Mouse (Mus musculus): ENCODE measurements at regions not wholly inside any gene's neighbourhood (a gene's known extent, or its start where the extent isn't known, plus 50 kb on each side); places are given as distances from the start of the nearest gene placed in this dataset.
"Not testable (repeated sequence)": the region's sequence is repeated elsewhere in the genome, so short reads cannot be mapped to it uniquely, and the experiment has no call there.

DNA sequence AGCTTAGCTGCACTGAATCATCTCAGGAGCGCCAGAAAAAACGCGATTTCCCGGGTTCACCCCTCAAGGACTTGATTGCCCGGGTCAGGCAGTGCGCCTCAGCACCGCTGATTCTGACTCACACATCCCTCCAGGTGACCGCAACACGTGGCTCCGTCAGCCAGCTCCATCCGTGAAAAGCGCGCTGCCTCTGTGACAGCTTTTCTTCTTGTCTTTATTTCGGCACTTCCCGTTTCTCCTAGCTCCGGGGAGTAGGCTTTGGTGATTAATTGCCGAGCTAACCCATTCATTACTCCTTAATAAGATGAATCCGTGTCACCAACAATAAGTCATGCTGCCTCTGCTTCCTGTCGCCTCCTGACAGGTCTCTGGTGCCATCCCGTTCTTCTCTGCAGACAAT lies 108.6 kb downstream of the Katnal1 start:
- peak; percentile 17 to 33 for DNase-seq (ENCODE audit: low spot score in 2 of 2)

DNA sequence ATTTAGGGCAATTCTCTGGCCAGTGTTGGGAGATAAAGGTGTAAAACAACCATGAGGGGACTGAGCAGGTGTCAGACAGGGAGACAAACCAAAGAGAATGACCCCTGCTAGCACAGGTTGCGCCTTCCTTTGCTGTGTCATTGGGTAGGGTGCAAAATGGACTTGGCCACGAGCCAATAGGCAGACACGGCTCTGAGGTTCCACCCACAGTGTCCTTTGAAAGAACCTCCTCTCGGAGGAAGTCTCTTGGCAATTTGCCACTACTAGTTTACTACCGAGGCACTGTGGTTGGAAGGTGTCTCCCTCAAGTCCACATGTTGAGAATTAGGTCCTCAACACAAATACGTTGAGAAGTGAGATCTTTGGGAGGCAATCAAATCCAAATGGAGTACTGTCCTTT lies 109.7 kb downstream of the Katnal1 start:
- no peak for DNase-seq (ENCODE audit: low spot score in 2 of 2)

DNA sequence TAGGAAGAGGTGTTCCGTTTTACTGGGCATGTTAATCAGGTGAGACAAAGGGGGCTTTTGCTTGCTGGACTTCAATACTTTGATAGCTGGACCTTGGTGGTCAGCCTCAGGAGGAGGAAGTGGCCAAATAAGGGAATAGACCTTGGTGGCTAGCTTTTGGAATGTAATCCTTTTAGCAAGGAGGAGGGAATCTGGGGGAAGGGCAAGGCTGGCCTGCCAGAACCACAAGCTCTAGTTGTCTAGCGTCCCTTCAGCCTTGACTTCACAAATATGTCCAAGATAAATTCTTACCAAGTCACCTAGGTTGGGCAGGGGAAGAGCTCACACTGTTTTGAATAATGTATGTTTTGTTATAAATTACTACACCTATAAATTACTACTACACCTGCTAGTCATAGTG lies 110.4 kb downstream of the Katnal1 start:
- no peak for DNase-seq (ENCODE audit: low spot score in 2 of 2)

DNA sequence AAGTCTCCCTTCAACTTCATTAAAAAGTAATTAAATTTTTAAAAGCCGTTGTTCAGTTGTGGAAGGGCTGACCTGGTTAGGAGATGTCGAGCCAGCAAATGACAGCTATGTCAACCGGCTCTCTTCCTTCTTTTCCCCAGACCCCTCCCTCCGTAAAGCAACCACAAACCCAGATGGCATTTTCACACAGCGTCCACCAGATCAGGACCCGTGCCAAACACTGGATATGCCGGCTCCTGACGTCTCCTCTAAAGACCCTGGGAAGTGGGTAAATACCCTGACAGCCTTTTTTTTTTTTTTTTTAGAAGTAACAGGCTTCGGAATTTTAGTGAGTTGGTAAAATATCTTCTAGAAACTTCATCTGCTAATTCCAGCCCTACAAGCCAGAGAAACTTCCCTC lies 116.3 kb downstream of the Katnal1 start:
- DNase-seq (ENCODE audit: low spot score in 2 of 2) = no peak

DNA sequence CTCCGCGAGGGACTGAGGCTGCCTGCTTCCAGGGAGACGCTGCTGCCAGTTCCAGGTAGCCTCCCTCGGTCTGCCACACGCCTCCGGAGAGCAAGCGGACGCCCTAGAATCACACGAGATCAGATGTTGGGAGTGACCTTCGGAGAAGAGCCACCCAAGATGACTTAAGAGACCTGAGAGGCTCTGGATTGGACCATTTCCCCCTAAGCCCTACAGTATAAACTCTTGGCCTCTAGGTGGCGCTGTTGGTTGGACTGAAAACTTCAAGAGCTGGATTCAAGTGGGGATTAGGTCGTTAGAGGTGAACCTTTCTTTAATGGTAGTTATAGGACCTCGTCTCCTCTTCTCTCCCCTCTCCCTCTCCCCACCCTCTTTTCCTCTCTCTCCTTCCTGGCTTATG lies 117.1 kb downstream of the Katnal1 start:
- DNase-seq (ENCODE audit: low spot score in 2 of 2) = peak; percentile 64 to 76

DNA sequence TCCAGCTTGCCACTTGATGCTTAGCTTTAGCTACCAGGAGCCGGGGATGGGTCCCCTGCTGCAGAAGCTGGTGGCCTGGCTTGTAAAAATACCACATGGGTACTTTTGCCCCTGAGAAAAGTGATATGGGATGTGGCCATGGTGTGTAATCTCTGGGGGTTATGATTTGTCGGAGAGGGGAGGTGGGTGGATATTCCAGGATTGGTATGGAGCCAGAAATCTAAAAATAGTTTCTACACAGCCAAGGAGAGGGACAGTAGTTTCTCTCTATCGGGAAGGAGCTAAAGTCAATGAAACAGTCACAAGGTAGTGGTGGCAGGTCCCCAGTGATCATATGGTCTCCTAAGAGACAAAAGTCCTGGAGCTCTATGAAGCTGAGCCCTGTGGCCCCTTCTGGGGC lies 119.6 kb downstream of the Katnal1 start:
- no peak for DNase-seq (ENCODE audit: low spot score in 2 of 2)

DNA sequence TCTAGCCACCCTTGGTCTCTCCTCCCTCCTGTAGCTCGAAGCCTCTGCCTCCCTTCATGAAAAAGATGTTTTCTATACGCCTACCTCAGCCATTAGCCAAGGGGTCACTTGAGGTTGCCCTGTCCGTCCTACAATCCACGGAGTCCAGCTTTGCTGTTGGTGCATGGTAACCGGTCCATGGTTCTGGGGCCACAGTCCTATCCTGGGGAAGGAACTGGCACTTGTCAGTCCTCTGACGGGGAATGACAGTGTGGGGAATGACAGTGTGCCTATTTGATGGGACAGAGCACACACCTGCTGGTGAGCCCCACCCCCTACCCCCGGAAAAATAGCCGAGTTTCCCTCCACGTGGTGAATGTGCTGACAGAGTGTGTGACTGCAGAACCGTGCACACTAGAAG lies 120.1 kb downstream of the Katnal1 start:
- peak in 1 of 2 experiments; percentile 8 for DNase-seq (ENCODE audit: low spot score in 2 of 2)

DNA sequence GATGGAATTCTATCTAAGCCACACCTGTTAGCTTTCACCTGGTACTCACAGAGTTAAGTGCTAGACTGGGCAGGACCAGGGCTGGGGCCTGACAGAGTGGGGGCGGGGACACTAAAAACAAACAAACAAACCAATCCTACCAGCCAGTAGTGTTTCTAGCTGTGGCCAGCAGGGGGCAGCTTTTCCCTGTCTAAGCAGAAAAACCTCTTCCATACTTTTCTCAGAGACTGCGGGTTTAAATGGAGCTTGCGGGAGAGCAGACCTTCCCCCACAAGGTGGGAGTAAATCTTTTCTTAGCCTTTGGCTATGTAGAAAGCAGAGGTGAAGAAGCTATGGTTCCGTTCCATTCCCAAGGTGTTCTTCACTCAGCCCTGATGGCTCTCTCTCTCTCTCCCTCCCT lies 120.7 kb downstream of the Katnal1 start:
- peak; percentile 71 to 73 for DNase-seq (ENCODE audit: low spot score in 2 of 2)

DNA sequence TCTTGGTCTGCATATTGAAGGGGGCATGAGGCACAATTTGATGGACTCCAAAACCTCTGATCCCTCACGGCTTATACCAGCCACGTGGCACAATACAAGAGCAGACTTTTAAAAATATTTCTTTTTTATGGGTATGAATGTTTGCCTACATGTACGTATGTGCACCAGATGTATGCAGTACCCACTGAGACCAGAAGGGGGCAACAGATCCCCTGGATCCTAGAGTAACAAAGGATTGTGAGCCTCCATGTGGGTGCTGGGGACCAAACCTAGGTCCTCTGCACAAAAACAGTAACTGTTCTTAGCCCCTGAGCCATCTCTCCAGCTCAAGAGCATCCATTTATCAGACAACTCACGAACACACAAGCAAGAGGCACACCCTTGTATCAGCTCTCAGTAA lies 121.5 kb downstream of the Katnal1 start:
- no peak for DNase-seq (ENCODE audit: low spot score in 2 of 2)

DNA sequence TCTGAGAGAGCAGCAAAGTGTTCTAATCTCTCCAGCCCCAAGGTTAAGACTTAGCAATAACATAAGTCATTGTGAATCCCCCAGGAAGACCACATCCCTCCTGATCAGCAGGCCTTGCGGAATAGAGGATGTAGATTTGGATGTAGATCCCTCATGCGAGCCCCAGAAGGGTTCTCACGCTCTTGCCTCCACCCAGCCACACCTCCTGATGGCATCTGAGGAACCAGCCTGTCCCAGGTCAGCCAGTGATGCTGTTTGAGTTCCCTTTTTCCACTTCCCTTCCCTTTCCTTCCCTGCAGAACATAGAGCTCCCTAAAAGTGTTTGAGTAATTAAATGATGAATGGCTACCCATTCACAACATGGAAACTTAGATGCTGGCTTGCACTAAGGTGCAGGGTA lies 124.1 kb downstream of the Katnal1 start:
- no peak for DNase-seq (ENCODE audit: low spot score in 2 of 2)

DNA sequence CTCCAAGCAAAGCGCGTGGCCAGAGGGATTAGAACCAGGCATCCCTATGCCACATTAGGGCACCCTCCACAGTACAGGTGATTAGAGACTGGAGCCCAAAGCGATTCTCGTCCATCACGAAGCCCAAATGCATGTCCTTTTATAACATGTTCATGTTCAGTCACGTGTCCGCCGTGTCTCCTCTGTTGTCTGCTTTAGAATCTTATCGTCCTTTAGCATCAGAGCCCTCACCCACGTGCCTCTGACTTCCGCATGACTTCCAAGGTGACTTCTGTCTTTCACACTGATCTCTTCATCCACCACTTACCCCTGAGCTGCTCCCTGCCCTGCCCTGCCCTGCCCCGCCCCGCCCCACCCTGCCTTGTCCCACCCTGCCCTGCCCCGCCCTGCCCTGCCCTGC lies 125.3 kb downstream of the Katnal1 start:
- no peak for DNase-seq (ENCODE audit: low spot score in 2 of 2)

DNA sequence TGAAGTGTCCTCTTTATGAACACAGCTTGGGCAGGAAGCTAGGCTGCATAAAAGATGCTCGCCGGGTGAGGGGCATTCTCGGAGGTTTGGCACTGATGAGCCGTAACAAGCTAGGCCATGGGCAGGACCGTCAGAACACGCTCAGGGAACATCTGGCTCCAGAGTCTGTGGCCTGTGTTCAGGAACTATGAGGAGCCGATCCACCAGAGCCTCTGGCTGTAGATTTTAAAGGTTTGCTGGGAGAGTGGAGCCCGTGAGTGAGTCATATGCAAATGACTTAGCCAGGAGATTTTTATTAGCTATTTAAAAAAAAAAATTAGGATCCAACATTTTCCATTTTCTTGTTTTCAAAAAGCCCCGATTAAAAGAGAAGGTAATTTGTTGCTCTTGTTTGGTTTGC lies 126.4 kb downstream of the Katnal1 start:
- peak in 1 of 2 experiments; percentile 20 for DNase-seq (ENCODE audit: low spot score in 2 of 2)

DNA sequence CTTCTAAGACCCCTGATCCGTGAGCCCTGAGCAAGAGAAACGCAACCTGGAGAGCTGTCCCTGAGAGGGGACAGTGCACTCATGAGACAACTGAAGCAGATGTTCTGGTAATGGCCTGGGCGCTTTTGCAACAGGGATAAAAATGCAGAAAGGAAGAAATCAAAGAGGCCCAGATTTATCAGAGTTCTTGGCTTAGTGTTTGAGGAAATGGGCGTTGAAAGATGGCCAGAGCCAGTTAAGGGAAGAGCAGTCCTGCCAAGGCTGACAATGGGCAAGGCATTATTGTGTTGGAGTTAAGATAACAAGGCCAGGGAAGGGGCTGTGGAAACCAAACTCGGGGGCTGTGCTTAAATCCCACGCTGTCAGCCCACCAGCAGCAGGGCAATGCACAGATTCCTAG lies 130.6 kb downstream of the Katnal1 start:
- no peak for DNase-seq (ENCODE audit: low spot score in 2 of 2)

DNA sequence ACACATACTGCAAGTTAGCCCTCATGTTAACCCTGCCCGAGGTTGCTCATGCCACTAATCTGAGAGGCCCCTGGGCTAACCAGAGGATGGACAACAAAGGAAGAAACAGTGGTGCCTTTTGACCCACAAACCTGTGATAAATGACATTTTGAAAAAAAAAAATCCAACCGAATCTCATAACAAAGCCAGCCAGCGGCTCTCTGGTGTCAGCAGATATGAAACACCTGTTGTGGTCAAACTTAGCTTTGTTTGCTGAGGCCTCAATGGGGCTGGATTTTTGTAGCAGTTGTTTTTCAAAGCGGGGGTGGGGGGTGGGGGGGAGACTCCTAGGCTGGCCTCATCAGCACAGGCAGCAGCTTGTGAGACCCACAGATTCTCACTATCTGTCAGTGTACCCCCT lies 133.0 kb downstream of the Katnal1 start:
- no peak for DNase-seq (ENCODE audit: low spot score in 2 of 2)

DNA sequence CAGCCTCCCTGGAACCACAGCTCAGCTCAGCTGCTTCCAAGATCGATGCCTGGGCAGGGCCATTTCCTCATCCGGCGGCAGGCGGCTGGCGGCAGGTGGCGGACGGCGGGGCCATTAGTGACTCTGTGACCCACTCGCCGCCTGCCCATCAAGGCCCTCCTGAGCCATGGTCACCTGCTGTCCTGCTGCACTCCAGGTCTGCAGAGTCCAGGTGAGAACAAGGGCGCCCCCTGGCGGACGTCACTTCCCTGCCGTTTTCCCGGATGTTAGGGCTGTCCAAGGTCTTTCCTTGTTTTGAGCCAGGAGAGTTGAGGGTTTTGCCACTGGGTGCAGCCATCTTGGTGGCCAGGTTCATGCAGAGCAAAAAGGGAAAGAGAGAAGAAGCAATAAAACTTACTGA lies 134.7 kb downstream of the Katnal1 start:
- DNase-seq (ENCODE audit: low spot score in 2 of 2) = peak; percentile 62

DNA sequence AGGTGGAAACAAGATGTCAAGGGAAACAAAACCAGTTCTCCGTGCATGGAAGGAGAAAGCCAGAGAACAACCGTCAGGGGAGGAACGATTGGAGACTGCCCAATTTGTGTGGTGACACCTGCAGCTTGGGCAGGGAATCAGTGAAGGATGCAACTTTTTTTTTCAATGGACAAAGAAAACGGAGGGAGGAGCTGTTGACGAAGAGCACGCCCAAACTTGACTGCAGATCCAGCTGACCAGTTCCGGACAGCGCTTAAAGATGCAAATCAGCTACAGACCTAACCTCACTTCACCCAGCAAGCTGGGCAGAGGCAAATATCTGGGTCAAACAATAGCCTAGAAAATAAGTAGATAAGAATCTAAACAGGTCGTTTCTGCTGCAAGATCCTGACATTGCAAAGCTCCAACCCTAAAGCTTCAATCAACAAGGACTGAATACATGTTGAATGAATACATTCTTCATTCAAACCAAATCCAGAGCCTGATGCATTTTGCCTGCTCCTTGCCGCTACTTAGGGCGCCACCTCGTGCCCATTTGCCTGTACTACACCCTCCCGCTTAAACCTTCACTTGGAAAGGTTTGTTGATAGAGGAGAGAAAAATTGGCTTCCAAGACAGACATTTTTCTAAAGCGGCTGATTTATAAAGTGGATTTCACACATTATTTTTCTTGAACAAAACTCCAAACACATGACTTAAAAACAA lies 136.2 kb downstream of the Katnal1 start:
- peak; percentile 89 to 96 for DNase-seq (ENCODE audit: low spot score in 2 of 2)

DNA sequence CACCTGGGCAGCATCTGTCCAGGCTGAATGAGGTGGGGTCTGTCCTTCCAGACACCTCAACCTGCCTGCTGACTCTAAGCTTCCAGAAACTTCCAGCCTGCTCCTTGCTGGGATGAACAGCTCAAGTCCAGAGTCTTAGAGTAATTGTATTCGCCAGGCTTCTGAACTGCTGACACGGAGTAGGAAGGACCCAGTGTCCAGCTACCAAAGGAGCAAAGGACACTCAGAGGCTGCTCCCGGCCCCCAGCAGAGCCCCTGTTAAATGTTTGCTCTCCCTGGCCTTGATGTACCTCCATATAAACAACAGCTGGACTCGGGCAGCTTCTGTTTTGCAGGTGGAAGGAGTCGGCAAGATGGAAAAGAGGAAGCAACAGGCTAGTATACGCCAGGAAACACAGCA lies 137.5 kb downstream of the Katnal1 start:
- no peak for DNase-seq (ENCODE audit: low spot score in 2 of 2)

DNA sequence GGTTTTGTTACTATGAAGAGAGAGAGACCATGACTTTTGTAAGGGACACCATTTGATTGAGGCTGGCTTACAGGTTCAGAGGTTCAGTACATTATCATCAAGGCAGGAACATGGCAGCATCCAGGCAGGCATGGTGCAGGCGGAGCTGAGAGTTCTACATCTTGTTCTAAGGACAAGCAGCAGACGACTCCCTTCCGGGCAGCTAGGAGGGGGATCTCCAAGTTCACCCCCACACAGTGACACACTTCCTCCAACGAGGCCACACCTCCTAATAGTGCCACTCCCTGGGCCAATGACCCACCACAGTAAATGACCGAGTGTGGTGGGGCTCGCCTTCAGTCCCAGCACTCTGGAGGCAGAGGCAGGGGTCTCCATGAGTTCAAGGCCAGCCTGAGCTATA lies 138.8 kb downstream of the Katnal1 start:
- not testable (repeated sequence) for DNase-seq (ENCODE audit: low spot score in 2 of 2)

DNA sequence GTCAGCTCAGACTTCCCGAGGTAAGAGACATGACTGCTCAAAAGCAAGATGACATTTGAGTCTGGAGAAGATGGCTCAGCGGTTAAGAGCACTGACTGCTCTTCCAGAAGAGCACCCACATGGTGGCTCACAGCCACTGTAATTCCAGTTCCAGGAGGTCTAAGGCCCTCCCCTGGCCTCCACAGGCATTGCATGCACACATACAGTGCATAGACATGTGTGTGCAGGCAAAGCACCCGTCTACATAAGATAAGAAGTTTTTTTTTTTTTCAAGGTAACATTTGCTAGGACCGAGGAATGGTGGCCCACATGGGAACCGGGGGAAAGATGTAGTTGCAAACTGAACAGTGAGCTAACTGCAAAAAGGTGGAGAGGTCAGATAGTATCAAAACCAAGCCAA lies 139.3 kb downstream of the Katnal1 start:
- no peak for DNase-seq (ENCODE audit: low spot score in 2 of 2)

DNA sequence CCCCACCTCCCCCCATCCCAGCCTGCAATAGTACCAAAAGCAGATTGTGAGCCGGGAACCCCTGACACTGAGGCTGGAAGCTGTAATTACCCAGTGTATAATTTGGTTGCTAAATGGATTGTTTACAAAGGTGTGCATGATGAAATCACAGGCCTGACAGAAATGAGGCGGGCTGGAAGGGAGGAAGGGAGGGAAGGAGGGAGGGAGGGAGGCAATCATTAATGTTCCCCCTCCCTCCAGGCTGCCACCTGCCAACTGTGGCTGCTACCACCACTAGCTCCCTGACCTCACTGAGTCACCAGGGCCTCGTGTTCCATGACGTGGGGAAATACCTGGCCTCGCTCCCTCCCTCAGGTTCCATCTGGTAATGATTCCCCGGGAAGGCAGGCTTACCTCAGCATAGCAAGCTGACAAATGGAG lies 140.0 kb downstream of the Katnal1 start:
- DNase-seq (ENCODE audit: low spot score in 2 of 2) = no peak

DNA sequence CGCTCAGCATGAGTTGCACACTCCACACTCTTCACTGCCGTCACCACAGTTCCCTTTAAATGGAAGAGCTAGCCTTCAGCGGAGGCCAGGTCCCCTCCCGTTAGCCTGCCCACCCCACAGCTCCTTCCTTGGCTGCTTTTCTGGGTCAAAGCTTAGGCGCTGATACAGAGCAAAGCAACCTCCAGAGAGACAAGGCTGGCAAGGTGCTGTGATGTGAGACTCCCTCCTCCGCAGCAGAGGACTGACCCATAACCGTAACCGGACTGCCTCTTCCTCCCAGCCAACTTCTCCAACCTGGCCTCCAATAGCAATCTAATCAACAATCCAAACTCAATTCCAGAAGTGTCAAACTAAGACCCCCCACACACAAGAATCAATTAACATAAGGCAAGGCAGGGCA lies 140.4 kb downstream of the Katnal1 start:
- DNase-seq (ENCODE audit: low spot score in 2 of 2) = no peak

DNA sequence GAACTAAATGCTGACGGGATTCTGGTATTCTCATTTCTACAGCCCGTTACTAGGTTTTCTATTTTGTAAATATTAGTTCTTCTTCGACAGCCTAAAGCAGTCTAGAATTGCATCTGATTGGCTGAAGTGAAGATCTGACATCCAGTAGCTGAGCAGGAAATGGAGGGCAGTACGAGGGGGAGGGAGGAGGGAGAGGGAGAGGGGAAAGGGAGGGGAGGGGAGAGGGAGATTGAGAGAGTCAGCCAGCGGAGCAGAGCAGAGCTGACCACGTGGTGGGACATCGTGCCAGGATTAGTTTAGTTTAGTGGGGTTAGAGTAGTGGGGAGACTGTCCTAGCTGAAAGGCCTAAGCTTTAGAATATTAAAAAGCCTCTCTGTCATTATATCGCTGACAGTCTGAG lies 141.8 kb downstream of the Katnal1 start:
- no peak for DNase-seq (ENCODE audit: low spot score in 2 of 2)

DNA sequence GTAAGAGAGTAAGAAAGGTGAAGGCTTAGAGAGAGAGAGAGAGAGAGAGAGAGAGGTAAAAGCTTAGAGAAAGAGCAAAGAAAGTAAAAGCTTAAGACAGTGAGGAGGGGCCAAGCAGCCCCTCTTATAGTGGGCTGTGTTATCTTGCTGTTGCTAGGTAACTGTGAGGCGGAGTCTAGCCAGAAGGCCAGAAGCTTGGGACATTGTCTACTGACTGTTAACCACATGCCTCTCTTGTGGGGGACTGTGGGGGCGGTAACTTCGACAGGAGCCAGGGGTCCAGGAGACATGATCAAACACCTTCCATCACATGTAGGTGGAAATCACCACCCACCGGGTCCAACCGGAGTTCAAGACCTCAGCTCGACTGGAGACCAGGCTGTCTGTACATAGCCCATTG lies 148.0 kb downstream of the Katnal1 start:
- DNase-seq (ENCODE audit: low spot score in 2 of 2) = not testable (repeated sequence)

All from right cerebral cortex, adult 2 months (tissue).